Mouse (Mus musculus) heart, adult 2 months (tissue): ENCODE data around the gene Cfap20.

ENCODE experiments used
- CTCF ChIP-seq: fragments of 200-600 bp; IDR thresholded peaks from 2 replicates; pipeline ENCODE4 v1.8.1; 2022; ENCODE audit warnings: antibody characterized with exemption, mild to moderate bottlenecking, moderate library complexity
- EP300 ChIP-seq: fragments of 200-500 bp; IDR thresholded peaks from 2 replicates; pipeline ENCODE4 v1.6.1; 2011; ENCODE audit warnings: low read depth, low read length, control low read depth; ENCODE audit not compliant: insufficient read depth
- POLR2A ChIP-seq: fragments of 200-500 bp; IDR thresholded peaks from 2 replicates; pipeline ENCODE4 v1.6.1; 2011; ENCODE audit warnings: mild to moderate bottlenecking, low read depth, low read length, control low read depth; ENCODE audit not compliant: insufficient read depth

DNA sequence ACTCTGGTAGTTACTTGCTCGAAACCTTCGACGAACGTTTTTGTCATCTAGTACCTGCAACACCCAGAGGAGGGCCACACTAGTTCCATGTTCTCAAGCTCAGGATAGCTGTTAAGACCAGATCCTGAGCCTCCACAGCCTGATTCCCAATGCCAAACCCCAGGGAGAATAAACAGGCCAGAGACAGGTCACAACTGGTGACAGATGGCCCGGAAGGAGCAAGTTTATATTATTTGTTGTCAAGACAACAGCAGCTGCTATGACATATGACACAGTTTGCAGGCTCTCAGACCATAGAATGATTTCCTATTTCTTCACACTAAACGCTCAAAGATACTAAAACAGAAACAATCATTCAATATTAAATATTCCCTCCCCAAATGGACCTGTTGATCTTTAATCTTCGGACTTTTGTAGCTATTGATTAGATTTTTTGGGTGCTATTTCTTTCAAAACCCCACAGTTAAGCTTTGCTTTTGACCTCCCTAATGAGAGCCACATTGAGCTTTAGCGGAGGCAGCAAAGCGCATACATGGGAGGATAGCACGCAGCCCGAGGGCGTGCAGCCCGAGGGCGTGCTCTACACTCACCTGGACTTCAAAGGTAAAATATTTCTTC lies 12.4 kb downstream of the Cfap20 start:
- TF ChIP-seq CTCF (no peak), EP300 (no peak), POLR2A (no peak)
